Mouse (Mus musculus): ENCODE measurements around the gene Phldb2.

- TF ChIP-seq CTCF (conservative IDR thresholded peaks at IDR 0.05; ENCODE audit: insufficient read depth, insufficient read length, low read depth, low read length) (no peak), POLR2A (IDR thresholded peaks at IDR 0.05; ENCODE audit: low read depth, low read length) (no peak)
Observed at GRCm38 (mm10) chr16:45873397-45873796, 80.0 kb downstream of the Phldb2 start.
